Mouse (Mus musculus) heart, embryonic 15.5 days (tissue): Measurements from ENCODE around the gene Acyp1. TPM values are rescaled to one million over a fixed set of nuclear protein-coding genes. Genes with fewer than 3 reads are reported as not detected.

ENCODE experiments used
- ATAC-seq: fragments of 200-750 bp; cut with Nextera tagmentation; replicated peaks from 2 replicates; pipeline ENCODE4 v1.8.0; 2017; ENCODE audit warnings: low read depth, moderate TSS enrichment; ENCODE audit not compliant: insufficient number of reproducible peaks, insufficient read depth, low FRiP score
- H3K27ac ChIP-seq: fragments of 300-500 bp; sonication (generic); 2 replicates; pipeline ENCODE4 v1.5.1; 2015; ENCODE audit warnings: mild to moderate bottlenecking, inconsistent platforms
- H3K27me3 ChIP-seq: fragments of 300-500 bp; sonication (generic); 2 replicates; pipeline ENCODE4 v1.6.1; 2015; ENCODE audit warnings: inconsistent platforms
- H3K36me3 ChIP-seq: fragments of 300-500 bp; sonication (generic); 2 replicates; pipeline ENCODE4 v1.6.1; 2015; ENCODE audit warnings: mild to moderate bottlenecking, inconsistent platforms
- H3K4me1 ChIP-seq: fragments of 300-500 bp; sonication (generic); replicated peaks from 2 replicates; pipeline ENCODE4 v1.6.1; 2015; ENCODE audit warnings: inconsistent platforms
- H3K4me2 ChIP-seq: fragments of 300-500 bp; sonication (generic); 2 replicates; pipeline ENCODE4 v1.6.1; 2015; ENCODE audit warnings: inconsistent platforms, mild to moderate bottlenecking, moderate library complexity
- H3K4me3 ChIP-seq: fragments of 300-500 bp; sonication (generic); 2 replicates; pipeline ENCODE4 v1.5.1; 2015; ENCODE audit warnings: mild to moderate bottlenecking, inconsistent platforms
- H3K9ac ChIP-seq: fragments of 300-500 bp; sonication (generic); 2 replicates; pipeline ENCODE4 v1.6.1; 2015; ENCODE audit warnings: mild to moderate bottlenecking, inconsistent platforms
- H3K9me3 ChIP-seq: fragments of 300-500 bp; sonication (generic); replicated peaks from 2 replicates; pipeline ENCODE4 v1.6.1; 2016; ENCODE audit warnings: inconsistent platforms
- WGBS: fragments of 180-500 bp; shearing (Covaris S2); methylation state at CpG from one replicate; pipeline ENCODE4 v1.1.7; 2015; ENCODE audit warnings: mixed read lengths; 5-methylcytosine and 5-hydroxymethylcytosine counted together
- polyA plus RNA-seq: library from polyadenylated mRNA; unstranded; fragments of >200 nt; fragmentation: Nextera tagmentation; extraction: Ambion mirVana; gene quantifications from 2 replicates; pipeline ENCODE4 v1.2.1, GENCODE M21; 2015

Acyp1 gene
- polyA plus RNA-seq, 1 experiment from 2014 or later: 71.7 TPM

DNA sequence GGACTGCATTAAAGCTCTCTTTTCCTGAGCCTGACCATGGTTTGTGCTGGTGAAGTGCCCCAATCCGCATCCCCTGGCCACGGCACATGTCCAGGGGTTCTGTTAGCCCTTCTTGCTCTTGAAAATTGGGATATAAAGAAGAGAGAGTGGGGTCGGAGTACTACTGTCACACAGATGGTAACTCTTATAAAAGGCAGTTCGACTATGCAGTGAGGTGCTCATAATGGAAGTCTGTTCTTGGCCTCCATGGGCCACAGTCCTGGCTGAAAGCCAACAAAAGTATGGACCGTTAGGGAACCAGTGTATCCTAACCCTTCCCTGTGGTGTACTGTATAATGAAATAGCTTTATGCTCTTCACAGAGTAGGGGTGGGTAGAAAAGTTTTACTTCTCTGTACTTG, 8.7 kb upstream of the Acyp1 start:
- H3K4me1 ChIP-seq: peaks cover 15% of the 10 kb centered on the region; the same call in 1 of the 2 replicates
- no peak overlapping the region for H3K4me2 ChIP-seq
- 72% methylated on average over 5 of the region's 5 CpGs for WGBS
- no peak overlapping the region for H3K4me3 ChIP-seq
- no peaks in the 10 kb centered on the region; the same call in 1 of the 2 replicates for H3K9me3 ChIP-seq
- no peak overlapping the region for H3K9ac ChIP-seq
- no peak overlapping the region for H3K27ac ChIP-seq
- no peak for ATAC-seq
- no peaks in the 10 kb centered on the region for H3K27me3 ChIP-seq
- H3K36me3 ChIP-seq: peaks cover 22% of the 10 kb centered on the region

DNA sequence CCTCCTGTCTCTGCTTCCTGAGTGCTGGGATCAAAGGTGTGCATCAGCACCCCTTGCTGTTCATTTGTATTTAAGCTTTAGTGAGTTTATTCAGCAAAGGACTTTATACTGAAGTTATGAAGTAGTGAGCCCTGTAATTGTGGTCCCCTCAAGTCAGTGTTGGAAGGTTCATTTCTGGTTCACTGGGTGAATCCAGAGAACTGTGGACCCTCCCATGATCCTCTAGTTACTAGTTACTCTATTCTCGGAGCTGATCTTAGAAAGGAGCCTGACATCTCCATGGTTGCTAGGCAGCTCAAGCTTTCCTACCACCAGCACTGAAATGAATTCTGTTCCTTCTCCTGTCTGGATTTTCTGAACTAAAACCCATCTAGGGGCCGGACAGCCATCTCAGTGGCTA, 7.3 kb upstream of the Acyp1 start:
- 79% methylated on average over 2 of the region's 2 CpGs for WGBS
- Histone ChIP-seq H3K4me2 (no peak overlapping the region), H3K9me3 (no peaks in the 10 kb centered on the region; the same call in 1 of the 2 replicates), H3K27me3 (no peaks in the 10 kb centered on the region), H3K36me3 (peaks cover 7% of the 10 kb centered on the region), H3K4me3 (no peak overlapping the region), H3K27ac (no peak overlapping the region), H3K4me1 (peaks cover 17% of the 10 kb centered on the region; the same call in 1 of the 2 replicates), H3K9ac (no peak overlapping the region)
- no peak for ATAC-seq

DNA sequence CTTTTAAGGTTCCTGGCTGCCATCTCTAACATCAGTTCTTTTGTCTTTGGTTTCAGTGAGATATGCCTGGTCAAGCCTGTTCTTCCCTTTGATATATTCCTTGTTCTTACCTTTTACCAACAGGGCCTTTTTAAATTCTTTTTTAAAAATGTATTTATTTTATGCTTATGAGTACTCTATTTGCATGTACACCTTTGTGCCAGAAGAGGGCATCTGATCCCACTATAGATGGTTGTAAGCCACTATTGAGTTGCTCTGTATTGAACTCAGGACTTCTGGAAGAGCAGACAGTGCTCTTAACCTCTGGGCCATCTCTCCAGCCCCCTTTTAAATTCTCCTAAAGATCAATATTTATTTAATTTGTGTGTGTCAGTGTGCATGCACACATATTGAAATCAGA, 4.7 kb upstream of the Acyp1 start:
- Histone ChIP-seq H3K9ac (no peak overlapping the region), H3K4me3 (no peak overlapping the region), H3K36me3 (no peaks in the 10 kb centered on the region), H3K4me2 (no peak overlapping the region), H3K27me3 (no peaks in the 10 kb centered on the region), H3K27ac (no peak overlapping the region), H3K4me1 (peaks cover 35% of the 10 kb centered on the region), H3K9me3 (no peaks in the 10 kb centered on the region; the same call in 1 of the 2 replicates)
- ATAC-seq: no peak

DNA sequence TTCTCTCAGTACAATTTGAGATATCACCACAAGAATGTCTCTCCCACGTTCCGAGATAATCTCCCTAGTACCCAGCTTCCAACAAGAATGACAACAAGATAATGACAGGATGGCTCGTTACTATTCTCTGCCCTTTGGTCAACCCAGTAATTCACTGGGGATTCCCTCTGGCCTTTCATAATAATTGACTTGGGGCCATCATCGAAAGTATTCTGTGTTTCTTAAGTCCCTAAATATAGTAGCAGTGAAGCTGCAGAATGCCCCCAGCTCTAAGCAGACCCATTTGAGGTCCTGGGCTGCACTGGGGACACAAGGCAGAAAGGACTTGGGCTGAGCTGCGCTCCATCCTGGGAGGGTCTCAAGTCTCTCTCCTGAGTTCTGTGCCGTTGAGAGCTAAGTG, 4.0 kb upstream of the Acyp1 start:
- Histone ChIP-seq H3K9me3 (no peaks in the 10 kb centered on the region; the same call in 1 of the 2 replicates), H3K27me3 (no peaks in the 10 kb centered on the region), H3K4me3 (no peak overlapping the region), H3K36me3 (no peaks in the 10 kb centered on the region), H3K4me2 (no peak overlapping the region), H3K9ac (no peak overlapping the region), H3K27ac (no peak overlapping the region), H3K4me1 (peaks cover 37% of the 10 kb centered on the region)
- no peak for ATAC-seq
- 43% methylated on average over 6 of the region's 6 CpGs for WGBS

DNA sequence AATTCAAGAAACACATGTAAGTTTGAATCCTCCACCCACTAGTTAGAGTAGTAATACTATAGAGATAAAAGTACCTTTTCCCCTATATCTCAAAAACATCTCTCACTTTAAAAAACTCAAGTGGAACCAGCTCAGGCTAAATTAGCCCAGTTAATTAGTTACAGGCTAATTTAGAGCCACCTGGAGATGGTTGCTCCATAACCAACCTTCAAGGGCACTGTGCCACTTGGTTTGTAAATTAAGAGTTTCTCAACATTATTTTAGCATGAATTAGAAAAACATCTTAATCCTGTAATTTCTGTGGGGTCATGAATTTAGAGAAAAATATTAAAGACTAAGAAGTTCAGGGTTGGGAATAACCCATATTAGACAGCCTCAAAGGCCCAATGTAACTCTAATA, 3.3 kb upstream of the Acyp1 start:
- H3K27ac ChIP-seq: no peak overlapping the region
- ATAC-seq: no peak

DNA sequence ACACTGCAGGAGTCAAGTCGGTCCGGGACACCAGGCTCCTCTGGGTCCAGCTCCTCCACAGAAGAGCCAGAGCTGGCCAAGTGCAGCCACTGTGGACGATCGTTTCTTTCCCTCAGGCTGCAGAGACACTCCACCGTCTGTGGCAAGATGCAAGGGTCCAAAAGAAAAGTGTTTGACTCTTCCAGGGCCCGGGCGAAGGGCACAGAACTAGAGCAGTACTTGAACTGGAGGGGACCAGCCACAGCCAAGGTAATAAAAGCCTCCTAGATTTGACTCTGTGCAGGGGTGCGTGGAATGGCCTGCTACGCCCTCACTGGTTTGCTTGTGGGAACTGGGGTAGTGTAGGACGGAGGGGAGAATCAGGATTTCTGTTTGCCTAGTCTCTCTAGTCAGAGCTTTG, 2.4 kb upstream of the Acyp1 start:
- 81% methylated on average over 10 of the region's 10 CpGs for WGBS
- Histone ChIP-seq H3K36me3 (no peaks in the 10 kb centered on the region), H3K27ac (no peak overlapping the region), H3K4me3 (no peak overlapping the region), H3K4me1 (peaks cover 31% of the 10 kb centered on the region), H3K9ac (no peak overlapping the region), H3K27me3 (no peaks in the 10 kb centered on the region), H3K4me2 (no peak overlapping the region), H3K9me3 (no peaks in the 10 kb centered on the region; the same call in 1 of the 2 replicates)
- ATAC-seq: no peak

More for the DNA sequence above, 3.3 kb upstream of the Acyp1 start:
- H3K9me3 ChIP-seq: no peaks in the 10 kb centered on the region; the same call in 1 of the 2 replicates
- H3K4me3 ChIP-seq: no peak overlapping the region
- no peak overlapping the region for H3K9ac ChIP-seq
- no peak overlapping the region for H3K4me2 ChIP-seq
- no peaks in the 10 kb centered on the region for H3K27me3 ChIP-seq
- no peaks in the 10 kb centered on the region for H3K36me3 ChIP-seq
- peaks cover 31% of the 10 kb centered on the region for H3K4me1 ChIP-seq

DNA sequence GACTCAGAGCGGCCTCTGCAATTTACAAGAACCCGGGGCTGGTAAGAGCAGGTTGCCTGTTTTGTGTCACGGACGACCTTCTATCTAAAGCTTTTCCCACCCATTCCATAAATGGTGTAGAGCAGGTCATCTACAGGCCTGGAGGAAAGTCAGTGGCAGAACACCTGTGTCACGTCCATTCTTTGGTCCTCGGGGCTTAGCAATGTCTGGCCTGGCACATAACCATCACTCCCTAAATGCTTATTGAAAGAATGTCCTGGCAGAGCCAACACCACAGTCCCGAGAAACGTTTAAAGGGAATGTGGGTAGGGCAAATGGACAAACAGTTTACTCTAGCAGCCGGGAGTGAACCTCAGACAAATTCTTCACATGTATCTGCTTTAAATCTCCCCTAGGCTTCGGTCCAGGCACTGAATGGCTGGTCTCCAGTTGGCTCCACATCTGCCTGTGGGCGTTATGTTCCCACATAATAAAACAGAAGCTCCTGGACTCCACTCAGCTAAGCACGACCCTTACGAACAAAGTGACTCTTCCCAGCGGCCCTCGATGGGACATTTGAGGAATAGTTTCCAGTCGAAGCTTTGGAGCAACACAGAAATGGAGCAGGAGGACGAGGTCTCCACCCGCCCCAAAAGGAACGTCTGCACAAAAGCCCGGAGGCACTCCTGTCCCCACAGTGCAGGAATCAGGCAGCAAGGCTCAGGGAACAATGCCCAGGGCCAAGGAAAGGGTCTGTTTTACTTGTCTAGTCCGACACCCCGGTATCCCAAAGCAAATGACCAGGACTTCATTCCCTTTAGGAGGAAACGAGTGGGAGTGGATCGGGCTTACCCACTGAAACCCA, 1.1 kb upstream of the Acyp1 start:
- no peaks in the 10 kb centered on the region; the same call in 1 of the 2 replicates for H3K9me3 ChIP-seq
- H3K4me3 ChIP-seq: peak overlapping the region; percentile 59
- peak overlapping the region; percentile 65 for H3K9ac ChIP-seq
- H3K27me3 ChIP-seq: no peaks in the 10 kb centered on the region
- H3K4me2 ChIP-seq: peak overlapping the region; percentile 83
- peak overlapping the region; percentile 77 for H3K27ac ChIP-seq
- 40% methylated on average over 24 of the region's 24 CpGs for WGBS
- peaks cover 31% of the 10 kb centered on the region for H3K4me1 ChIP-seq
- peak; percentile 66; the same call in 1 of the 2 replicates for ATAC-seq
- H3K36me3 ChIP-seq: no peaks in the 10 kb centered on the region

DNA sequence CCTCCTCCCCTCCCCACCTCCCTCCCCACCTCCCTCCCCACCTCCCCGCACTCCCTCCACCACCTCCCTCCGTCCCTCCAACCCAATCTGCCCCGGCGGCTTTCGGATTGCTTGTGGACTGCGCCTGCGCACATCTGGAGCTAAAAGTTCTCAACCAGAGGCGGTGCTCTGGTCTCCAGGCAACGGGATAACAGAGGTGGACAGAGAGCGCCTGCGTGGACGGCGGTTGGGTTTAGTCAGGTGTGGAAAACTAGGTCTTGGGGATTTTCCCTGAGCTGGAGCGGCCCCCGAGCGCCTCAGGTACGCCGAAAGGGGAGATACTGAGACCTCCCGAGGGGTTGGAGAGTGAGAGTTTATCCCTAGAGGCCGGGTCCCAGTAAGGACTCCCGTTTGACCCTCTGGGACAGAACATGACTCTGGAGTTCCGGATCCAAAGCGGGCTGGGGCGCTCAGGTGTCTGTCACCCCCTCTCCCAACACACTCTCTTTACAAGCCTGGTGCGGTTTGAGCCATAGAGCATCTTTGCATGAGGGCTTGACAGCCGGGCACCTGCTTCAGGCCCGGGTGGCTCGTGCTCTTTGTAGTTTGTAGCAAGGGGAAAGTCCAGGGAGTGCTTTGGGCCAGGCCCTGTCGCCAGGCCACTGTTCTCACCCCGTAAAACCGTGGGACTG, 383 bp upstream of the Acyp1 start, which contains the start of gene Zc2hc1c:
TSS of gene Zc2hc1c (plus strand) at position 106 of the 671 bp plus-strand sequence.
- ATAC-seq: peak; percentile 87
- H3K27ac ChIP-seq: peak within 1 kb of the TSS; percentile 77
- 5% methylated on average over 31 of the region's 31 CpGs for WGBS

DNA sequence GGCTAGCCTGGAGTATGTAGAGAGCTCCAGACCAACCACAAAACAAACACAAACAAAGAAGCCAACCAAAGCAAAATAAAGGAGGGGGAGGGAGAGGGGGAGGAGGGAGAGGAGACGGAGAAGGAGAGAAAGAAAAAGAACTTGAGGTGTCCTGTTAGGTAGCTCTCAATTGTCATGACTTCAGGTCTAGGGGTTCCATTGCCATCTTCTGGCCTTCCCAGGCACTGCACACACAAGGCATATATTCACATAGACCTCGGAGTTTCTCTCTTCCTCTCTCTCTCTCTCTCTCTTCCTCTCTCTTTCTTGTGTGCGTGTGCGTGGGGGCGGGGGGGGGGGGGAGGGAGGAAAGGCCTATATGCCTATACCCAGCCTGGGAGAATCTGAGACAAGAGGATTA, 1.3 kb downstream of the Acyp1 start:
- Histone ChIP-seq H3K9ac (no peak overlapping the region), H3K4me3 (no peak overlapping the region), H3K4me2 (no peak overlapping the region), H3K9me3 (no peaks in the 10 kb centered on the region), H3K27ac (no peak overlapping the region), H3K4me1 (peaks cover 27% of the 10 kb centered on the region), H3K27me3 (no peaks in the 10 kb centered on the region), H3K36me3 (no peaks in the 10 kb centered on the region)
- WGBS: 39% methylated on average over 2 of the region's 5 CpGs
- no peak for ATAC-seq

More for the DNA sequence above, 383 bp upstream of the Acyp1 start, which contains the start of gene Zc2hc1c:
- Histone ChIP-seq H3K9ac (peak within 1 kb of the TSS; percentile 65), H3K9me3 (no peaks in the 10 kb centered on the region), H3K4me2 (peak within 1 kb of the TSS; percentile 83), H3K36me3 (no peaks in the 10 kb centered on the region), H3K4me1 (peaks cover 31% of the 10 kb centered on the region), H3K4me3 (peak within 1 kb of the TSS; percentile 59), H3K27me3 (no peaks in the 10 kb centered on the region)

DNA sequence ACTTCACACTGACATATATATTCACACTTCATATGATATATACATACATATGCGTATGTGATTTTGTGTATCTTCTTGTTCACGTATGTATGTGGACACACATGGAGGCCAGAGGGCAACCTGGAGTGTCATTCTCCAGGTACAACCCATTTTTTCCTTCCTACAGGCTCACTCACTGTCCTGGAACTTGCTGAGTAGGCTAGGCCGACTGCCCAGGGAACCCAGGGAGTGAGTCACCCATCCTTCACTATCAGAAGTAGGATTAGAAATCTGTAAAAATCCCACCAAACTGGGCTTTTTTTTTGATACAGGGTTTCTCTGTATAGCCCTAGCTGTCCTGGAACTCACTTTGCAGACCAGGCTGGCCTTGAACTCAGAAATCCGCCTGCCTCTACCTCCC, 3.2 kb downstream of the Acyp1 start:
- Histone ChIP-seq H3K27me3 (no peaks in the 10 kb centered on the region), H3K9me3 (no peaks in the 10 kb centered on the region), H3K4me2 (no peak overlapping the region), H3K4me1 (peaks cover 20% of the 10 kb centered on the region), H3K4me3 (no peak overlapping the region), H3K27ac (no peak overlapping the region), H3K36me3 (no peaks in the 10 kb centered on the region), H3K9ac (no peak overlapping the region)
- no peak for ATAC-seq
- WGBS: 83% methylated on average over 4 of the region's 4 CpGs

DNA sequence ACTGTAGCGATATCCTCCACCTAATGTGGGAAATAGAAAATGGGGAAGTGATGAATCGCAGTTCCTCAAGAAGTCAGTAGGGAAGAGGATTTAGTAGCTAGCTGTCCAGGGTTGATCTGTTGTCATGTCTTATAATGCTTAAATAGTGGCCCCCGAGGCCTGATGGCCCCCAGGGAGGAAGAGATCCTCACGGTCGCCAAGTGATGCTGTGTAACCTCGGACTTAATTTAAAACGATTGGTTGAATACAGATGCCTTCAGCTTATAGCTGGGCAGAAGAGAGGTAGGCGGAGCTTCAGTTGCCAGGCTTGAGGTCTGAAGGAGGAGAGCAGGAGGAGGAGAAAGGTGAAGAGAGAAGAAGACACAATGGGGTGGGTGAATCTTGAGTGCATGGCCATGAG, 3.9 kb downstream of the Acyp1 start:
- 61% methylated on average over 8 of the region's 8 CpGs for WGBS
- H3K27ac ChIP-seq: no peak overlapping the region
- no peak overlapping the region for H3K4me2 ChIP-seq
- no peaks in the 10 kb centered on the region for H3K9me3 ChIP-seq
- no peaks in the 10 kb centered on the region for H3K36me3 ChIP-seq
- no peak overlapping the region for H3K4me3 ChIP-seq
- H3K27me3 ChIP-seq: no peaks in the 10 kb centered on the region
- no peak overlapping the region for H3K9ac ChIP-seq
- peaks cover 18% of the 10 kb centered on the region for H3K4me1 ChIP-seq
- ATAC-seq: no peak
